Mouse (Mus musculus) myocyte (in vitro differentiated cells): ENCODE measurements at regions not wholly inside any gene's neighbourhood (a gene's known extent, or its start where the extent isn't known, plus 50 kb on each side); places are given as distances from the start of the nearest gene placed in this dataset.

Experiments used
- H3K27me3 ChIP-seq: one replicate; pipeline ENCODE4 v1.6.1; 2011; ENCODE audit not compliant: control insufficient read depth, insufficient read depth, insufficient read length
- H3K36me3 ChIP-seq: one replicate; pipeline ENCODE4 v1.6.1; 2011; ENCODE audit not compliant: control insufficient read depth, insufficient read depth
- H3K4me2 ChIP-seq: one replicate; pipeline ENCODE4 v1.6.1; 2011; ENCODE audit warnings: low read depth, control low read depth
- H3K4me3 ChIP-seq: one replicate; pipeline ENCODE4 v1.5.1; 2011; ENCODE audit warnings: mild to moderate bottlenecking, control low read depth, moderate library complexity
- H3K79me2 ChIP-seq: one replicate; pipeline ENCODE4 v1.6.1; 2011; ENCODE audit not compliant: control insufficient read depth, insufficient read depth
- H3ac ChIP-seq: one replicate; pipeline ENCODE4 v1.6.1; 2011; ENCODE audit not compliant: control insufficient read depth, insufficient read length
- CEBPB ChIP-seq: IDR thresholded peaks from 2 replicates; pipeline ENCODE4 v1.6.1; 2011; ENCODE audit warnings: mild to moderate bottlenecking, moderate library complexity; ENCODE audit not compliant: poor library complexity, insufficient read depth, severe bottlenecking
- E2F4 ChIP-seq: IDR thresholded peaks from one replicate; pipeline ENCODE4 v1.6.1; 2011; ENCODE audit warnings: mild to moderate bottlenecking, control low read depth, moderate library complexity; ENCODE audit not compliant: insufficient read depth
- MAX ChIP-seq: IDR thresholded peaks from one replicate; pipeline ENCODE4 v1.6.1; 2011; ENCODE audit warnings: low read depth, mild to moderate bottlenecking, control low read depth
- MYOD1 ChIP-seq, 3 experiments: IDR thresholded peaks; one replicate each; pipeline ENCODE4 v1.6.1; 2011; ENCODE audit warnings: control low read depth in 2 of 3, low read depth in 2 of 3, mild to moderate bottlenecking in 2 of 3, moderate library complexity in 1 of 3; ENCODE audit not compliant: insufficient read length in 2 of 3, control insufficient read depth in 1 of 3
- MYOG ChIP-seq, 3 experiments: IDR thresholded peaks; one replicate each; pipeline ENCODE4 v1.6.1; 2011; ENCODE audit warnings: control low read depth in 2 of 3, low read depth in 2 of 3, mild to moderate bottlenecking in 2 of 3; ENCODE audit not compliant: insufficient read length in 2 of 3, control insufficient read depth in 1 of 3, insufficient read depth in 1 of 3
- POLR2A ChIP-seq: IDR thresholded peaks from one replicate; pipeline ENCODE4 v1.6.1; 2011; ENCODE audit warnings: low read depth, mild to moderate bottlenecking, control low read depth, moderate library complexity; ENCODE audit not compliant: insufficient read length
- POLR2AphosphoS2 ChIP-seq: IDR thresholded peaks from one replicate; pipeline ENCODE4 v1.6.1; 2011; ENCODE audit warnings: low read depth, control low read depth; ENCODE audit not compliant: insufficient read length
- REST ChIP-seq: IDR thresholded peaks from one replicate; pipeline ENCODE4 v1.6.1; 2011; ENCODE audit warnings: mild to moderate bottlenecking, control low read depth, moderate library complexity; ENCODE audit not compliant: insufficient read depth, insufficient read length
- SRF ChIP-seq: IDR thresholded peaks from one replicate; pipeline ENCODE4 v1.6.1; 2011; ENCODE audit warnings: low read depth; ENCODE audit not compliant: control insufficient read depth, insufficient read length
- TCF12 ChIP-seq: IDR thresholded peaks from one replicate; pipeline ENCODE4 v1.6.1; 2011; ENCODE audit warnings: mild to moderate bottlenecking, control low read depth; ENCODE audit not compliant: poor library complexity, insufficient read depth, severe bottlenecking
- TCF3 ChIP-seq: IDR thresholded peaks from one replicate; pipeline ENCODE4 v1.6.1; 2011; ENCODE audit warnings: low read depth, control low read depth; ENCODE audit not compliant: insufficient read length
- USF1 ChIP-seq: IDR thresholded peaks from one replicate; pipeline ENCODE4 v1.6.1; 2011; ENCODE audit warnings: low read depth, mild to moderate bottlenecking, control low read depth, moderate library complexity

DNA sequence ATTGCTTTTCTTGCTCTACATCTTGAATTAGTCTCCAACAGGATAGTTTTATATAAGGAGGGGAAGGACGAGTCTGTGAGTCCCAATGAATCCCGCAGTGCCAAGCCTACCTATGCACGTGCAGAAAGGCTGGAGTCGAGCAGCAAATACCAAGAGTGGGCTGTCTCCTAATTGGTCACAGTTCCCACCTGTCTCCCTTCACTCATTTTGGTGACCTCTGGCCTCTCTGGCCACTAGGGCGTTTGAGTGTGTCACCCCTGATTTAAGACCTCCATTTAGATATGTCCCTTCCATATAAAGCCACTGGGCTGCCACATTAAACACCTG, 234.1 kb downstream of the Zfp36l1 start:
- Histone ChIP-seq H3K79me2 (no peaks in the 10 kb centered on the region), H3K36me3 (no peaks in the 10 kb centered on the region), H3K4me3 (no peak overlapping the region), H3K4me2 (no peak overlapping the region), H3K27me3 (no peaks in the 10 kb centered on the region), H3ac (no peak overlapping the region)
- TF ChIP-seq MYOG (IDR thresholded peaks at IDR 0.05; ENCODE audit: control insufficient read depth in 1 of 3, insufficient read depth in 1 of 3, insufficient read length in 2 of 3, low read depth in 2 of 3), result no peak
- peak in 2 of 3 experiments; percentile 24 to 74 for TF ChIP-seq MYOD1 (IDR thresholded peaks at IDR 0.05; ENCODE audit: control insufficient read depth in 1 of 3, insufficient read length in 2 of 3, low read depth in 2 of 3)
- TF ChIP-seq CEBPB, result no peak
- no peak for TF ChIP-seq TCF3

DNA sequence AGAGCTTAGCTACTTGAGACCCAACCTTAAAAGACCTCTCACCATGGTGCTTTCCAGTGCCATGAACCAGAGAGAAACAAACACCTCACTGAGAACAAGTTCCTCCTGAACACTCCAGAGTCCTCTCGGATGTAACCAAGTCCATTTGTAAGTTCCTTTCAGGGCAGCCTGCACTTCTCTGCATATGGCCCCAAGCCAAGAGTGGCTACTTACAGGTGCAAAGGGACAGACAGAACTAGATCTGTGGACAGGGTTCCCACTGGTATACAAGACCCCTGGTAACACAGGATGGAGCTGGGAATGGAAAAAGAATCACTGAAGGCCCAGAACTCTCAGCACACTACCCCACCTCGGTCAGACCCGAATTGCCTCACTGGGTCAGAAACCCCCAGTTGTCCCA, 234.7 kb downstream of the Zfp36l1 start:
- H3K4me3 ChIP-seq, result no peak overlapping the region
- H3ac ChIP-seq, result no peak overlapping the region
- no peak overlapping the region for H3K4me2 ChIP-seq
- H3K36me3 ChIP-seq, result no peaks in the 10 kb centered on the region
- H3K79me2 ChIP-seq, result no peaks in the 10 kb centered on the region
- H3K27me3 ChIP-seq, result no peaks in the 10 kb centered on the region
- no peak for TF ChIP-seq POLR2AphosphoS2
- TF ChIP-seq CEBPB, result no peak
- no peak for TF ChIP-seq MYOD1 (IDR thresholded peaks at IDR 0.05; ENCODE audit: control insufficient read depth in 1 of 3, insufficient read length in 2 of 3, low read depth in 2 of 3)
- TF ChIP-seq MAX, result no peak
- no peak for TF ChIP-seq POLR2A
- no peak for TF ChIP-seq TCF12
- TF ChIP-seq MYOG (IDR thresholded peaks at IDR 0.05; ENCODE audit: control insufficient read depth in 1 of 3, insufficient read depth in 1 of 3, insufficient read length in 2 of 3, low read depth in 2 of 3), result no peak
- no peak for TF ChIP-seq TCF3
- no peak for TF ChIP-seq REST
- no peak for TF ChIP-seq E2F4
- no peak for TF ChIP-seq USF1
- TF ChIP-seq SRF, result no peak

DNA sequence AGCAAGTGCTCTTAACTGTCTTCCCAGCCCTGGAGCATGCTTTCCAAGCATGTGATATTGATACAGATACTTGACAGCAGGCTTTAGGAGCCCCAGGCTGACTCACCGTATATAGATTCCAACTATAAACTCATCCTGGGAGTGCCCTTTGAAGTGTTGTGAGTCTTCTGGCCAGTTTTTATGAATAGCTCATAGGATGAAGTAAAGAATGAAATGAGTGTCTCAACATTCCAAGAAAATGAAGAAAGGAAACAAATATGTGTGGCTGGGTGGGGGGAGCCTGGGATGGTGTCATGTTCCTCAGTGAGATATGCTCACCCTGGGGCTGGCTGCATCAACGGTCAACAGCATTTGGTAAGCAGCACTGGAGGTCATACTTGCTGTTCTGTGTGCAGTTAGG, 238.5 kb downstream of the Zfp36l1 start:
- no peak overlapping the region for H3K4me2 ChIP-seq
- H3K4me3 ChIP-seq, result no peak overlapping the region
- no peak for TF ChIP-seq E2F4
- 0 out of 2 replicates have a peak, but pooled peaks have one; percentile 2 for TF ChIP-seq CEBPB
- TF ChIP-seq POLR2A, result no peak
- TF ChIP-seq MYOG (IDR thresholded peaks at IDR 0.05; ENCODE audit: control insufficient read depth in 1 of 3, insufficient read depth in 1 of 3, insufficient read length in 2 of 3, low read depth in 2 of 3), result no peak
- no peaks in the 10 kb centered on the region for H3K79me2 ChIP-seq
- no peaks in the 10 kb centered on the region for H3K36me3 ChIP-seq
- H3ac ChIP-seq, result no peak overlapping the region
- no peaks in the 10 kb centered on the region for H3K27me3 ChIP-seq

DNA sequence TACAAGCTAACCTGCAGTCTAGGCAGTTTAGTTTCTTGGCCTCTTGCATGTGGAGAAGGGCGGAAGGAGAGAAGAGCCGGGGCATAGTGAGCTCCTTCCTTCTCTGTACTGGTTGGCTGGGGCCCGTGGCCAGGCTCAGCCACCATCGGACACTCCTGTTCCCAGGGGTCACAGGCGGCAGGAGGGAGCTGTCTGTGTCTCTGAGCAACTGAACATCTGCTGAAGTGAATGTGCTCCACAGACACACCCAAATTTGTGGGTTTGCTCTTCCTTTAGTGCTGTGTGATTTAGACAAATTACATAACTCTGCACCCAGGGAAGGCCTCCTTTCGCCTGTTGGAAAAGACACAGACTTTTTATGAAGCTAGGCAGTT, 247.6 kb downstream of the Zfp36l1 start:
- peak overlapping the region; percentile 19 for H3K4me3 ChIP-seq
- no peaks in the 10 kb centered on the region for H3K79me2 ChIP-seq
- TF ChIP-seq MAX (no peak), MYOD1 (IDR thresholded peaks at IDR 0.05; ENCODE audit: control insufficient read depth in 1 of 3, insufficient read length in 2 of 3, low read depth in 2 of 3) (peak in 2 of 3 experiments; percentile 39 to 78), REST (no peak), USF1 (no peak), TCF12 (no peak), POLR2A (peak; percentile 19), TCF3 (no peak), POLR2AphosphoS2 (peak; percentile 16), SRF (peak; percentile 18), CEBPB (0 out of 2 replicates have a peak, but pooled peaks have one; percentile 29), E2F4 (no peak), MYOG (IDR thresholded peaks at IDR 0.05; ENCODE audit: control insufficient read depth in 1 of 3, insufficient read depth in 1 of 3, insufficient read length in 2 of 3, low read depth in 2 of 3) (peak in 2 of 3 experiments; percentile 9 to 78)
- peak overlapping the region; percentile 97 for H3K4me2 ChIP-seq
- H3K27me3 ChIP-seq, result no peaks in the 10 kb centered on the region
- no peaks in the 10 kb centered on the region for H3K36me3 ChIP-seq
- H3ac ChIP-seq, result no peak overlapping the region

DNA sequence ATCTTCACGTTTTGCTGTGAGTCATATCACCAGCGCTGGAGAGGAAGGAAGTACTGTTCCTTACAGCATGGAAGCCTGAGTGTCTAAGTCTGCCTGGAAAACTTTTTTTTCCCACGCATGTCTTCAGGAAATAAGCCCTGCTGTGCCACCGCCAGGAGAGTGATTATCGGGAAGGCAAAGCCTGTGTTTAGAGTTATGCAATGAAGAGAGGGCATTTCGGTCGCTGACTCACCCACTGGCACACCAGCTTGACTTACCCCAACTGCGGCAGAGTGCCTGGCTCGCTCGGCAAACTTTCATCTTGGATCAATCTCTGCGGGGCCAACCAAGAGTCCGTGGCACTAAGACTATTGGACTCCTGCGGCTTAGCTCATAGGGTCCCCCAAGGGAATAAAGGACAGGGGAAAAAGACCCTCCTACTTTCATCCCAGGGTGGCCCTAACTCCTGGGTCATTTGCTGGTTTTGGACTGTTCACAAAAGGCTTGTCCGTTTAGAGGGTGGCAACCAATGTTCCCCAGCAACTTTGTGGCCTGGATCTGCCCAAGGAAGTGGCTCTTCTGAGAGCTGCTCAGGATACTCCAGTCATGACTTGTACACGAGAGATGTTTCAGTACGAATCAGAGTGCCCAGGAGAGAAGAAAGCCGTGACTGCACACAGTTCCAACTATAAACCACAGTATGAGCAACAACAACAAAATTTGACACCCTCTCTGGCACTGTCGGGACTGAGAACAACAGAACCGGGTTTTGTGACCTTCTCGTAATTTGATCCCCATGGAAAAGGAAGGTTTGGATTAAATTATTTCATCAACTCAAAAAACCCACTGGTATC, 248.3 kb downstream of the Zfp36l1 start:
- no peaks in the 10 kb centered on the region for H3K79me2 ChIP-seq
- peak overlapping the region; percentile 97 for H3K4me2 ChIP-seq
- no peaks in the 10 kb centered on the region for H3K27me3 ChIP-seq
- H3K36me3 ChIP-seq, result no peaks in the 10 kb centered on the region
- H3ac ChIP-seq, result no peak overlapping the region
- H3K4me3 ChIP-seq, result peak overlapping the region; percentile 19
- TF ChIP-seq CEBPB (peak; percentile 94), MAX (no peak)
